Mouse (Mus musculus): ENCODE data around the gene Gnai2.
"Not testable (repeated sequence)": the region's sequence is repeated elsewhere in the genome, so short reads cannot be mapped to it uniquely, and the experiment has no call there.

The Gnai2 gene

DNA sequence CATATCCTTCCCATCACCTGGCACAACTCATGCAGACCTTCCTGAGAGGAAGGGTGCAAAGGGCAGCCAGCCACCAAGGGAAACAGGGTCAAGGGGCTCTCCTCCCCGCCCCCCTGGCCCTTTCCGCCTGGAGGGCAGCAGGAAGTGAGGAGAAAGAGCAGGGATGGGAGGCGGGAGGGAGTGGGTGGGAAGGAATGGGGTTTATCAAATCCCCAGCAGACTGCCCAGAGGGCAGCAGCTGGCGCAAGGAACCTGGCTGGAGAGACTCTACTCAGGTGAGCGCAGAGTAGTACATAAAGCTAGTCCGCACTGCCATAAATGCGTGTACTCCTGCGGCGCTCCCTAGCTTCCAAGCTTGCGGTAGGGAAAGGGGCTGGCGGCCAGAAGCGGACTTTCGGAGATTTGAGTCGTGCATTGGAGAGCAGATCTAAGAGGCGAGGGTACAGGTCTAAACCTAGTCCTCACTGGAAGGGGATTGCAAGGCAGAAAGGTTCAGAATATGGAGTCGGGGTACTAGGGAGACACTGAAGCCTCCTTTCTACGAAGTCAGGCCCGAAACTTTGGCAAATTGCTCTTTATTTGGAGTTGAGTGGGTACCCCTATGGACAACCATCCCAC, 67.4 kb downstream of the Gnai2 start, which contains the start of gene Hyal2:
TSS of gene Hyal2 (plus strand) at position 244 of the 618 bp plus-strand sequence.
- DNase-seq (ENCODE audit: low spot score): peak; percentile 51

DNA sequence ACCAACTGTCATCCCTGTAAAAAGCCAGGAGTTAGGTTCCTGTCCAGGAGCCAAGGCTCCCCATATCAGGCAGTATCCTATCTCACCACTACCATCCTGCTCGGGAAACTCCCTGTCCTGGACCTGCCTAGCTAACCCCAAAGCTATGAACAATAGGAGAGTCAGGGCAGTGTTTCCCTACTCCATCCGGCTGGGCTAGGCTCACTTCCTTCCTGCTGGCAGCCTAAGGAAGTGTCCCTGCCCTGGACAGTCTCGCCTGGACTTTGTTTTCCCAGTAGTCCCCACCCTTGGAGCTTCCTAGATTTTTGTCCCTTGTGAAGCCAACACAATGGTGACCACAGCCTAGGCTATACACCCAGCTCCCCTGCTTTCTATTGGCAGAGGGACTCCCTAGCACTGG, 68.3 kb downstream of the Gnai2 start:
- DNase-seq (ENCODE audit: low spot score): no peak

DNA sequence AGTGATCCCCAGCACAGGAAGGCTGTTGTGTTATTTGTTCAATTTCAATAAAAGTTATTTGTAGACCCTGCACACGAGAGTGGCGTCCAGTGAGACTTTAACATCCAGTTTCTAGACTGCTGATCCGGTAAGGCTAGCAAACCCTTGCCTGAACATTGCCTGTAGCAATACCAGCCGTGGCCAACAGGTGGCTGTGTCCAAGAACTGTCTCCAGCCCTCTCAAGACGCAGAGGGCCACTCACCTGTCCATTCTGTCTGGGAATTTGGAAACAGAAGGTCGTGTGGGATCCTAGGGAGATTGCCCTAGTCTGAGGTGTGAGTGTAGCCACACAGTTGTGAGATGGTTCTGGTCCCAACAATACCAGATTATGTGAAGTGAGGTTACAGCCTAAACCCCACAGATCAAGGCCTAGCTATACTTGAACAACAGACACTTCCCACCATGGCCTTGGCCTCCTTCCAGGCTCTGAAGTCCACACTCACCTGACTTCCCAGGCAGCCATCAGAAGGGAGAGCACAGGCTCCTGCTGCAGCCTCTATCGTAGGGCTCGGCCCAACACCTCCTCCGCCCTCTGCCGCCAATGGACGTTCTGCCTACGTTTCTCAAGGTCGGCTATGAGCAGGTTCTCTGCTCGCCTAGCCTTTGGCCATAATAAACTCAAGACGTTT, 69.0 kb downstream of the Gnai2 start:
- peak; percentile 85 for DNase-seq (ENCODE audit: low spot score)

DNA sequence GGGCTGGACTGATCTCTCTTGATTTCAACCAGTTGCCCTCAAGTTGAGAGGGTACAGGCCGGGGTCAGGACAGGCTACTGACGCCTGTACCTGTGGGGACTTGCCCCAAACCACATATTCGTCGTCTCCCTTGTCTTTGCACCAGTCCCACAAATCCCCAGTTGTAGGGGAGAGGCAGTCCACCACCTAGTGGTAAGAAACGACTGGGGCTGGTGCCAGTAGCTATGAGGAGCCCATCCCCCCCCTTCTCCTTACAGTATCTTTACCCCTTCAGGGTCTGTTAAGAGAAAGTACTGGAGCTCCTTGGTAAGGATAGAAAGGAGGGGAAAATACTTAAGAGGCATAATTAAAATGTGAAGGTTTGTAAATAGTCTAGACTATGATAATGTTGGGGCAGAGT, 69.6 kb downstream of the Gnai2 start:
- DNase-seq (ENCODE audit: low spot score): not testable (repeated sequence)
